16 mouse cellular contexts compared by ENCODE assay signal in the genomic region with DNA sequence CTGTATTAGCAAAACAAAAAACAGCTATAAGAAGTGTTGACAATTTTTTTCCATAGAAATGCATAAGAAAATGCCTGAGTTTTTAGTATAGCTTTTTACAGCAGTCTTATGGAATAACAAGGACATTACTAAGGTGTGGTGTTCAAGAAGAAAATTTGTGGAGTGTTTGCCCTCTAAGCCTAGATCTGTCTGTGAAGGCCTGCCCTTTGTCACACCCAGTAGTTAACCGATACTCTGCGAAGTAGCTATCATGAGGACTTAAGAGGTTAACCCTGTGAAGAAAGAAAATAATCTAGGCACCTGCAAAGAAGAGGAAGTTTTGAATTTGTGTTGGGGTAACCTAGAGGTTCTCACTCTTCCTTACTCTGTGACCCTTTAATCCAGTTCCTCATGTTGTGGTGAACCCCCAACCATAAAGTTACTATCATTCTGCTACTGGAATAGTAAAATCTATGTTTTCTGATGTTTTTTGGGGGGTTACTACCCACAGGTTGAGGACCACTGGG. TPM values are rescaled to one million over a fixed set of nuclear protein-coding genes. Genes with fewer than 3 reads are reported as not detected.
"Had no signal": no experiment of that assay in that cellular context is flagged by ENCODE, and none has a peak within 500 bp of the region (broad histone marks: within the 10 kb centered on the region; RNA-seq: fewer than 3 reads in every experiment).

No protein-coding gene starts in this region.

- H3K4me2 ChIP-seq: limb, embryonic 13.5 days; midbrain, embryonic 11.5 days; midbrain, embryonic 15.5 days; neural tube, embryonic 12.5 days had no signal

- H3K9me3 ChIP-seq: limb, embryonic 13.5 days; megakaryocyte, embryonic 14.5 days; midbrain, embryonic 15.5 days; neural tube, embryonic 12.5 days had no signal

- H3K36me3 ChIP-seq: midbrain, embryonic 15.5 days had no signal

- H3K27me3 ChIP-seq: limb, embryonic 13.5 days; megakaryocyte, embryonic 14.5 days; midbrain, embryonic 15.5 days; neural tube, embryonic 12.5 days had no signal

- ATAC-seq: midbrain, embryonic 15.5 days had no signal

- H3K4me3 ChIP-seq: limb, embryonic 13.5 days; megakaryocyte, embryonic 14.5 days; midbrain, embryonic 15.5 days; neural tube, embryonic 12.5 days had no signal

- DNase-seq: kidney, adult 11 months; kidney, adult 9 months; kidney, postnatal 36 days; left cerebral cortex, postnatal 4 days; lung, adult 18-20 months; thymus, adult 2 months; thymus, postnatal 36 days had no signal

- H3K9ac ChIP-seq: limb, embryonic 13.5 days; liver, embryonic 14.5 days; midbrain, embryonic 15.5 days; neural tube, embryonic 12.5 days had no signal

- H3K27ac ChIP-seq: kidney, postnatal 0 days; limb, embryonic 13.5 days; liver, embryonic 14.5 days; midbrain, embryonic 15.5 days; neural tube, embryonic 12.5 days had no signal

RNA-seq across cellular contexts. Expression of a gene that starts 49.2 kb away (rescaled TPM):
- total RNA-seq: monocyte, adult 5-6 weeks had no signal
- polyA plus RNA-seq: stomach, embryonic 14.5 days had no signal

RNA-seq across cellular contexts. Expression of a gene that starts 52.1 kb away (rescaled TPM):
- total RNA-seq: monocyte, adult 5-6 weeks had no signal
